Mouse (Mus musculus) CH12.LX (cell line): ENCODE data around the gene Tnfaip2.

Experiments used
- CHD2 ChIP-seq: IDR thresholded peaks from 2 replicates; pipeline ENCODE4 v1.6.1; 2011; ENCODE audit warnings: low read length, improper control_type of control experiment
- CTCF ChIP-seq, 2 experiments: IDR thresholded peaks in 1 of 2; conservative IDR thresholded peaks in 1 of 2; 2 replicates each; pipeline ENCODE4 v1.5.1; 2011 to 2012; ENCODE audit warnings: low read depth in 2 of 2, low read length in 2 of 2, improper control_type of control experiment in 1 of 2, inconsistent platforms in 1 of 2, mild to moderate bottlenecking in 1 of 2, moderate library complexity in 1 of 2
- GABPA ChIP-seq: IDR thresholded peaks from 2 replicates; pipeline ENCODE4 v1.6.1; 2012; ENCODE audit warnings: low read depth, low read length, improper control_type of control experiment, inconsistent platforms; ENCODE audit not compliant: insufficient replicate concordance
- MAFK ChIP-seq: IDR thresholded peaks from 2 replicates; pipeline ENCODE4 v1.6.1; 2011; ENCODE audit warnings: low read length, improper control_type of control experiment; ENCODE audit not compliant: insufficient replicate concordance
- SIN3A ChIP-seq: IDR thresholded peaks from 2 replicates; pipeline ENCODE4 v1.6.1; 2012; ENCODE audit warnings: low read length, improper control_type of control experiment, inconsistent platforms
- TBP ChIP-seq: conservative IDR thresholded peaks from 2 replicates; pipeline ENCODE4 v1.6.1; 2011; ENCODE audit warnings: low read depth, low read length, improper control_type of control experiment

- TF ChIP-seq CTCF (conservative IDR thresholded peaks at IDR 0.05 in 1 of 2, IDR thresholded peaks at IDR 0.05 in 1 of 2; ENCODE audit: low read depth in 2 of 2, low read length in 2 of 2) (no peak), TBP (no peak), CHD2 (no peak), SIN3A (no peak), MAFK (no peak), GABPA (no peak)
Observed at GRCm38 (mm10) chr12:111412581-111413284, 29.5 kb upstream of the Tnfaip2 start.
